Mouse (Mus musculus) naive thymus-derived CD4-positive, alpha-beta T cell, adult 5 months (primary cell): ENCODE results near the gene Ybey. TPM values are rescaled to one million over a fixed set of nuclear protein-coding genes. Genes with fewer than 3 reads are reported as not detected.

Experiments
- polyA plus RNA-seq: library from polyadenylated mRNA; unstranded; fragments of 100-300 nt; shearing (Covaris generic); gene quantifications from one replicate; pipeline ENCODE4 v1.2.1, GENCODE M21; 2017

The Ybey gene
- 1.0 TPM for polyA plus RNA-seq

GRCm38 (mm10) chr10:76468203-76469162, at the start of gene Ybey, which contains the start of gene Mcm3ap:
Gene Ybey (minus strand): TSS chr10:76469114.
Gene Mcm3ap (plus strand): TSS chr10:76468927.

GRCm38 (mm10) chr10:76448851-76449250, 20.1 kb downstream of the Ybey start, which contains the start of gene 2610028H24Rik:
Gene 2610028H24Rik (plus strand): TSS chr10:76449081.

GRCm38 (mm10) chr10:76442178-76443088, 26.5 kb downstream of the Ybey start, which contains the start of gene Pcnt:
Gene Pcnt (minus strand): TSS chr10:76442786.

GRCm38 (mm10) chr10:76440281-76440680, 28.6 kb downstream of the Ybey start, which contains the start of gene AC141477.1:
Gene AC141477.1 (minus strand): TSS chr10:76440444.

Other genes starting within 250 kb of the Ybey start
- 13.6 TPM for gene Prmt2, start 231.2 kb downstream of the Ybey start, polyA plus RNA-seq
- not detected for gene S100b, start 215.3 kb downstream of the Ybey start, polyA plus RNA-seq
- gene Dip2a, start 123.8 kb downstream of the Ybey start, polyA plus RNA-seq: 4.5 TPM
- 21.6 TPM for gene AC141477.1, start 28.7 kb downstream of the Ybey start, polyA plus RNA-seq
- 35.0 TPM for gene Pcnt, start 26.3 kb downstream of the Ybey start, polyA plus RNA-seq
- gene 2610028H24Rik, start 20.0 kb downstream of the Ybey start, polyA plus RNA-seq: not detected
- gene Mcm3ap, start 187 bp downstream of the Ybey start, polyA plus RNA-seq: 84.2 TPM
- 18.6 TPM for gene Lss, start 62.5 kb upstream of the Ybey start, polyA plus RNA-seq
- gene Spatc1l, start 93.2 kb upstream of the Ybey start, polyA plus RNA-seq: not detected
- gene Ftcd, start 106.5 kb upstream of the Ybey start, polyA plus RNA-seq: not detected
- not detected for gene Col6a2, start 154.5 kb upstream of the Ybey start, polyA plus RNA-seq